Mouse (Mus musculus): ENCODE results near the gene Gm11027.

GRCm38 (mm10) chr12:116265275-116265674, 9.9 kb upstream of the Gm11027 start:
- no peak for TF ChIP-seq POLR2A (IDR thresholded peaks at IDR 0.05; ENCODE audit: low read depth, low read length)
- no peak for TF ChIP-seq CTCF (IDR thresholded peaks at IDR 0.05; ENCODE audit: borderline replicate concordance, insufficient read depth, low read length)
